38 mouse cellular contexts compared by ENCODE assay signal in genomic region chr16:23932294-23932693, GRCm38 (mm10). TPM values are rescaled to one million over a fixed set of nuclear protein-coding genes. Genes with fewer than 3 reads are reported as not detected.
A peak's percentile ranks its signal among the peaks of the same experiment; 100 is the strongest.
DNase-seq lines count a peak whose midpoint lies in the region; ATAC-seq and TF ChIP-seq lines count a peak whose summit lies in the region.
"Had no signal": no experiment of that assay in that cellular context is flagged by ENCODE, and none has a peak within 500 bp of the region (broad histone marks: within the 10 kb centered on the region; RNA-seq: fewer than 3 reads in every experiment).

Gene Rtp2 (minus strand): TSS chr16:23932394.

- no peak within 1 kb of the TSS for H3K4me2 ChIP-seq in forebrain, postnatal 0 days (ENCODE audit: low read depth)
- no peak within 1 kb of the TSS for H3K4me2 ChIP-seq in forebrain, embryonic 12.5 days
- peak within 1 kb of the TSS; percentile 52 for H3K4me2 ChIP-seq in heart, embryonic 14.5 days (ENCODE audit: low read length)
- H3K4me2 ChIP-seq: limb, embryonic 15.5 days; liver, embryonic 13.5 days; midbrain, embryonic 12.5 days; neural tube, embryonic 13.5 days had no signal

- intact Hi-C loops in heart, adult 2 months (cut with DNase I), result no loop called here

- H3K9ac ChIP-seq in forebrain, postnatal 0 days, result no peak within 1 kb of the TSS
- H3K9ac ChIP-seq in forebrain, embryonic 12.5 days, result no peak within 1 kb of the TSS
- no peak within 1 kb of the TSS for H3K9ac ChIP-seq in heart, embryonic 14.5 days (ENCODE audit: low read length)
- no peak within 1 kb of the TSS for H3K9ac ChIP-seq in heart, adult 2 months (ENCODE audit: low read depth, low read length)
- H3K9ac ChIP-seq: limb, embryonic 15.5 days; liver, embryonic 13.5 days; midbrain, embryonic 12.5 days; neural tube, embryonic 13.5 days had no signal

- H3K79me2 ChIP-seq in heart, adult 2 months (replicated peaks; ENCODE audit: control insufficient read depth, insufficient read depth, low read length), result no peaks in the 10 kb centered on the region

- no peak within 1 kb of the TSS for H3K4me3 ChIP-seq in forebrain, postnatal 0 days (ENCODE audit: low read depth, low read length)
- no peak within 1 kb of the TSS for H3K4me3 ChIP-seq in forebrain, embryonic 12.5 days (replicated peaks)
- H3K4me3 ChIP-seq in heart, embryonic 14.5 days (ENCODE audit: control insufficient read depth in 1 of 2, insufficient read depth in 1 of 2, low read depth in 1 of 2, low read length in 2 of 2), result peak within 1 kb of the TSS; percentile 17 to 20
- H3K4me3 ChIP-seq in heart, adult 2 months, result no peak within 1 kb of the TSS
- H3K4me3 ChIP-seq: limb, embryonic 10.5 days; limb, embryonic 15.5 days; liver, embryonic 13.5 days; megakaryocyte, embryonic 14.5 days; midbrain, embryonic 12.5 days; myocyte; neural tube, embryonic 13.5 days had no signal

- no peaks in the 10 kb centered on the region for H3K36me3 ChIP-seq in forebrain, postnatal 0 days (ENCODE audit: insufficient read depth)
- H3K36me3 ChIP-seq in forebrain, embryonic 12.5 days (replicated peaks), result no peaks in the 10 kb centered on the region
- no peaks in the 10 kb centered on the region for H3K36me3 ChIP-seq in heart, embryonic 14.5 days (ENCODE audit: control insufficient read depth, insufficient read depth, low read length)
- H3K36me3 ChIP-seq in heart, adult 2 months (ENCODE audit: control insufficient read depth, insufficient read depth, low read length), result no peaks in the 10 kb centered on the region
- H3K36me3 ChIP-seq: limb, embryonic 10.5 days; limb, embryonic 15.5 days; liver, embryonic 13.5 days; midbrain, embryonic 12.5 days; neural tube, embryonic 13.5 days had no signal

- peak; percentile 40; the same call in 1 of the 2 replicates for ATAC-seq in forebrain, postnatal 0 days
- no peak for ATAC-seq in forebrain, embryonic 12.5 days (ENCODE audit: low FRiP score)
- no peak for ATAC-seq in heart, embryonic 14.5 days (ENCODE audit: insufficient number of reproducible peaks, insufficient read depth, low FRiP score, low read depth)
- ATAC-seq: CD4-positive, CD25-positive, alpha-beta regulatory T cell, adult 4 months; forebrain, embryonic 16.5 days; hindbrain, embryonic 16.5 days; lung, postnatal 0 days had no signal

- no peaks in the 10 kb centered on the region for H3K9me3 ChIP-seq in forebrain, postnatal 0 days (ENCODE audit: low read length)
- H3K9me3 ChIP-seq in forebrain, embryonic 12.5 days, result no peaks in the 10 kb centered on the region
- no peaks in the 10 kb centered on the region for H3K9me3 ChIP-seq in heart, embryonic 14.5 days (ENCODE audit: control insufficient read depth, low read length)
- H3K9me3 ChIP-seq: limb, embryonic 10.5 days; limb, embryonic 15.5 days; liver, embryonic 13.5 days; midbrain, embryonic 12.5 days; neural tube, embryonic 13.5 days had no signal

- no peaks in the 10 kb centered on the region for H3K27me3 ChIP-seq in forebrain, postnatal 0 days (ENCODE audit: insufficient read depth, low read length)
- H3K27me3 ChIP-seq in forebrain, embryonic 12.5 days, result no peaks in the 10 kb centered on the region
- H3K27me3 ChIP-seq in heart, embryonic 14.5 days (ENCODE audit: control insufficient read depth, insufficient read depth, low read length), result no peaks in the 10 kb centered on the region
- no peaks in the 10 kb centered on the region for H3K27me3 ChIP-seq in heart, adult 2 months (ENCODE audit: control insufficient read depth, insufficient read depth, low read length)
- H3K27me3 ChIP-seq: limb, embryonic 15.5 days; liver, embryonic 13.5 days; megakaryocyte, embryonic 14.5 days; midbrain, embryonic 12.5 days; neural tube, embryonic 13.5 days had no signal

- no peak for DNase-seq in forebrain, postnatal 0 days
- no peak for DNase-seq in heart, adult 2 months
- DNase-seq in retina, postnatal 1 day, result peak; percentile 14
- DNase-seq in retina, embryonic 14.5 days (ENCODE audit: low spot score), result no peak
- no peak for DNase-seq in kidney, postnatal 25 days
- DNase-seq: adrenal gland, postnatal 10 days; cerebellum, adult 11 months; cerebellum, adult 9-10 months; cerebellum, postnatal 36 days; gastrocnemius, postnatal 14 days; kidney, adult 2 months; kidney, postnatal 4 days; layer of hippocampus, adult 9-11 months; liver, embryonic 13.5 days; lung, adult 18-20 months; lung, postnatal 4 days; right cerebral cortex, postnatal 14 days; thymus, postnatal 4 days had no signal

- no peak within 1 kb of the TSS for H3K27ac ChIP-seq in forebrain, postnatal 0 days (ENCODE audit: low read depth, low read length)
- H3K27ac ChIP-seq in forebrain, embryonic 12.5 days, result no peak within 1 kb of the TSS
- H3K27ac ChIP-seq in heart, embryonic 14.5 days (replicated peaks in 1 of 2; ENCODE audit: control insufficient read depth in 1 of 2, insufficient read depth in 1 of 2, low read depth in 2 of 2, low read length in 2 of 2), result no peak within 1 kb of the TSS
- no peak within 1 kb of the TSS for H3K27ac ChIP-seq in heart, adult 2 months
- H3K27ac ChIP-seq: limb, embryonic 10.5 days; limb, embryonic 15.5 days; liver, embryonic 13.5 days; midbrain, embryonic 12.5 days; neural tube, embryonic 13.5 days had no signal

- H3K4me1 ChIP-seq in forebrain, postnatal 0 days (ENCODE audit: insufficient read depth), result no peaks in the 10 kb centered on the region
- H3K4me1 ChIP-seq in forebrain, embryonic 12.5 days, result no peaks in the 10 kb centered on the region
- H3K4me1 ChIP-seq in heart, embryonic 14.5 days (ENCODE audit: control insufficient read depth in 2 of 2, insufficient read depth in 2 of 2, low read length in 2 of 2), result peaks cover 0 to 6% of the 10 kb centered on the region in 2 experiments; a peak in 1 of 4 replicates
- H3K4me1 ChIP-seq in heart, adult 2 months (ENCODE audit: control insufficient read depth, insufficient read depth, low read length), result no peaks in the 10 kb centered on the region
- H3K4me1 ChIP-seq: limb, embryonic 10.5 days; limb, embryonic 15.5 days; liver, embryonic 13.5 days; megakaryocyte, embryonic 14.5 days; midbrain, embryonic 12.5 days; neural tube, embryonic 13.5 days had no signal

- TF ChIP-seq EP300 in heart, adult 2 months (IDR thresholded peaks at IDR 0.05; ENCODE audit: insufficient read depth, low read depth, low read length), result no peak

- WGBS in forebrain, postnatal 0 days, result 54% methylated on average over 11 of the region's 11 CpGs
- WGBS in forebrain, embryonic 12.5 days, result 67% methylated on average over 11 of the region's 11 CpGs
- 82% methylated on average over 11 of the region's 11 CpGs for WGBS in heart, embryonic 14.5 days
- 81% methylated on average over 11 of the region's 11 CpGs for WGBS in heart, adult 2 months

- TF ChIP-seq POLR2A in heart, adult 2 months (IDR thresholded peaks at IDR 0.05; ENCODE audit: insufficient read depth, low read depth, low read length), result no peak

- no peak for TF ChIP-seq CTCF in forebrain, postnatal 0 days (IDR thresholded peaks at IDR 0.05; ENCODE audit: low read depth)
- no peak for TF ChIP-seq CTCF in heart, adult 2 months (IDR thresholded peaks at IDR 0.05)

RNA-seq across cellular contexts. Expression of gene Rtp2, which starts in this region (rescaled TPM):
- 0.38 and 0.62 TPM in 2 replicates for total RNA-seq in forebrain, postnatal 0 days (2014; rRNA removed)
- 0.24 and 0.36 TPM in 2 replicates for polyA plus RNA-seq in forebrain, postnatal 0 days (2015; fragmentation: Nextera tagmentation; extraction: Ambion mirVana)
- polyA plus RNA-seq in forebrain, embryonic 12.5 days (2016; fragmentation: Nextera tagmentation; extraction: Ambion mirVana), result 0.29 and 0.83 TPM in 2 replicates
- not detected in 2 replicates for polyA plus RNA-seq in heart, embryonic 14.5 days (2014; fragmentation: Nextera tagmentation; extraction: Ambion mirVana)
- not detected for total RNA-seq in heart, adult 2 months (2021)
- polyA plus RNA-seq in heart, adult 2 months (2012; rRNA removed), result not detected in 2 replicates
- total RNA-seq: adrenal gland, postnatal 10 days; gastrocnemius, postnatal 14 days; granulocyte monocyte progenitor cell, adult 5-6 weeks had no signal
- polyA plus RNA-seq: embryonic facial prominence, embryonic 11.5 days; hindbrain, embryonic 11.5 days; hindbrain, embryonic 16.5 days; intestine, embryonic 14.5 days; kidney, adult 2 months; kidney, embryonic 16.5 days; limb, embryonic 10.5 days; limb, embryonic 15.5 days; liver, embryonic 13.5 days; lung, postnatal 0 days; midbrain, embryonic 12.5 days; neural tube, embryonic 13.5 days; small intestine, adult 2 months; stomach, embryonic 14.5 days; thymus, postnatal 0 days had no signal

Comparison
In these comparisons a context has a peak if more than half of its experiments do, and no peak if none do; other contexts are left out.
1. H3K4me3 ChIP-seq: peak in heart, embryonic 14.5 days (2 of 2); none in forebrain, postnatal 0 days (single experiment), forebrain, embryonic 12.5 days (single experiment) and heart, adult 2 months (single experiment).
2. Peak in ATAC-seq in forebrain, postnatal 0 days; RNA of the gene not detected or under 1 TPM.